Mouse (Mus musculus): ENCODE measurements around the gene Tmem60.
A peak's percentile ranks its signal among the peaks of the same experiment; 100 is the strongest.

The Tmem60 gene

GRCm38 (mm10) chr5:20881915-20882800 lies at the start of gene Tmem60, which contains the start of gene Phtf2:
Tmem60 (plus strand) TSS chr5:20882191.
Phtf2 (minus strand) TSS chr5:20882124.
- peak; percentile 99 for DNase-seq

GRCm38 (mm10) chr5:20834399-20834798 lies 47.6 kb upstream of the Tmem60 start:
- no peak for DNase-seq

GRCm38 (mm10) chr5:20837082-20837481 lies 44.9 kb upstream of the Tmem60 start:
- DNase-seq, result no peak

- DNase-seq, result no peak
These were observed 38.6 kb upstream of the Tmem60 start for GRCm38 (mm10) chr5:20843405-20843804.

- no peak for DNase-seq
These were observed 38.2 kb upstream of the Tmem60 start for GRCm38 (mm10) chr5:20843816-20844215.

- no peak for DNase-seq
These were observed 35.0 kb upstream of the Tmem60 start for GRCm38 (mm10) chr5:20847010-20847409.

- no peak for DNase-seq
These were observed 26.9 kb upstream of the Tmem60 start for GRCm38 (mm10) chr5:20855066-20855465.

GRCm38 (mm10) chr5:20858404-20858803 lies 23.6 kb upstream of the Tmem60 start:
- peak; percentile 68 for DNase-seq

- DNase-seq, result no peak
These were observed 21.4 kb upstream of the Tmem60 start for GRCm38 (mm10) chr5:20860565-20860964.

- DNase-seq, result no peak
These were observed 20.1 kb upstream of the Tmem60 start for GRCm38 (mm10) chr5:20861901-20862300.

GRCm38 (mm10) chr5:20864216-20864969 lies 17.6 kb upstream of the Tmem60 start:
- DNase-seq, result peak; percentile 81

- no peak for DNase-seq
These were observed 16.7 kb upstream of the Tmem60 start for GRCm38 (mm10) chr5:20865193-20865755.

- DNase-seq, result no peak
These were observed 8.8 kb upstream of the Tmem60 start for GRCm38 (mm10) chr5:20873146-20873545.

- no peak for DNase-seq
These were observed 5.0 kb upstream of the Tmem60 start for GRCm38 (mm10) chr5:20876934-20877426.

GRCm38 (mm10) chr5:20880386-20880785 lies 1.6 kb upstream of the Tmem60 start:
- DNase-seq, result peak; percentile 14

GRCm38 (mm10) chr5:20880797-20881775 lies 905 bp upstream of the Tmem60 start:
- peak; percentile 52 for DNase-seq

- DNase-seq, result no peak
These were observed 2.1 kb downstream of the Tmem60 start for GRCm38 (mm10) chr5:20884036-20884620.

GRCm38 (mm10) chr5:20897446-20898167 lies 15.6 kb downstream of the Tmem60 start:
- no peak for DNase-seq

- DNase-seq, result no peak
These were observed 22.7 kb downstream of the Tmem60 start for GRCm38 (mm10) chr5:20904647-20905046.

- no peak for DNase-seq
These were observed 23.4 kb downstream of the Tmem60 start for GRCm38 (mm10) chr5:20905437-20905836.

- no peak for DNase-seq
These were observed 24.2 kb downstream of the Tmem60 start for GRCm38 (mm10) chr5:20906191-20906590.
